Mouse (Mus musculus) neural tube, embryonic 15.5 days (tissue): ENCODE data around the gene Bloc1s4. TPM values are rescaled to one million over a fixed set of nuclear protein-coding genes. Genes with fewer than 3 reads are reported as not detected.

Experiments used
- ATAC-seq: fragments of 200-750 bp; cut with Nextera tagmentation; 2 replicates; pipeline ENCODE4 v1.8.0; 2017; ENCODE audit warnings: mild to moderate bottlenecking, moderate TSS enrichment, moderate library complexity; ENCODE audit not compliant: low FRiP score
- H3K27ac ChIP-seq: fragments of 300-500 bp; sonication (generic); replicated peaks from 2 replicates; pipeline ENCODE4 v1.5.1; 2015; ENCODE audit warnings: mild to moderate bottlenecking, inconsistent platforms
- H3K27me3 ChIP-seq: fragments of 300-500 bp; sonication (generic); replicated peaks from 2 replicates; pipeline ENCODE4 v1.6.1; 2015; ENCODE audit warnings: inconsistent platforms
- H3K36me3 ChIP-seq: fragments of 300-500 bp; sonication (generic); 2 replicates; pipeline ENCODE4 v1.6.1; 2015; ENCODE audit warnings: inconsistent platforms
- H3K4me1 ChIP-seq: fragments of 300-500 bp; sonication (generic); 2 replicates; pipeline ENCODE4 v1.6.1; 2015; ENCODE audit warnings: inconsistent platforms
- H3K4me2 ChIP-seq: fragments of 300-500 bp; sonication (generic); 2 replicates; pipeline ENCODE4 v1.6.1; 2015; ENCODE audit warnings: inconsistent platforms, mild to moderate bottlenecking, moderate library complexity
- H3K4me3 ChIP-seq: fragments of 300-500 bp; sonication (generic); replicated peaks from 2 replicates; pipeline ENCODE4 v1.5.1; 2015; ENCODE audit warnings: mild to moderate bottlenecking, inconsistent platforms
- H3K9ac ChIP-seq: fragments of 300-500 bp; sonication (generic); replicated peaks from 2 replicates; pipeline ENCODE4 v1.6.1; 2015; ENCODE audit warnings: mild to moderate bottlenecking, inconsistent platforms
- H3K9me3 ChIP-seq: fragments of 300-500 bp; sonication (generic); replicated peaks from 2 replicates; pipeline ENCODE4 v1.6.1; 2016; ENCODE audit warnings: inconsistent platforms
- WGBS: fragments of 180-500 bp; shearing (Covaris S2); methylation state at CpG from one replicate; pipeline ENCODE4 v1.1.7; 2015; ENCODE audit warnings: mixed read lengths; 5-methylcytosine and 5-hydroxymethylcytosine counted together
- polyA plus RNA-seq: library from polyadenylated mRNA; unstranded; fragments of >200 nt; fragmentation: Nextera tagmentation; extraction: Ambion mirVana; gene quantifications from 2 replicates; pipeline ENCODE4 v1.2.1, GENCODE M21; 2015

The Bloc1s4 gene
- polyA plus RNA-seq, 1 experiment from 2014 or later = 30.0 TPM

- Histone ChIP-seq H3K36me3 (no peaks in the 10 kb centered on the region), H3K9ac (no peak overlapping the region), H3K9me3 (no peaks in the 10 kb centered on the region), H3K27me3 (no peaks in the 10 kb centered on the region), H3K4me1 (no peaks in the 10 kb centered on the region), H3K4me2 (no peak overlapping the region), H3K4me3 (no peak overlapping the region), H3K27ac (no peak overlapping the region)
- no peak for ATAC-seq
- WGBS = 75% methylated on average over 2 of the region's 2 CpGs
Measured at GRCm38 (mm10) chr5:36727136-36727535, 21.3 kb downstream of the Bloc1s4 start.

GRCm38 (mm10) chr5:36726387-36726801 lies 22.1 kb downstream of the Bloc1s4 start:
- WGBS = 82% methylated on average over 9 of the region's 9 CpGs

GRCm38 (mm10) chr5:36725861-36726260 lies 22.6 kb downstream of the Bloc1s4 start:
- no peak overlapping the region for H3K9ac ChIP-seq
- H3K4me1 ChIP-seq = no peaks in the 10 kb centered on the region
- no peak for ATAC-seq
- no peak overlapping the region for H3K4me2 ChIP-seq
- H3K9me3 ChIP-seq = no peaks in the 10 kb centered on the region
- no peaks in the 10 kb centered on the region for H3K27me3 ChIP-seq
- 77% methylated on average over 12 of the region's 12 CpGs for WGBS
- H3K4me3 ChIP-seq = no peak overlapping the region
- H3K27ac ChIP-seq = no peak overlapping the region
- H3K36me3 ChIP-seq = no peaks in the 10 kb centered on the region

More at GRCm38 (mm10) chr5:36726387-36726801, 22.1 kb downstream of the Bloc1s4 start:
- Histone ChIP-seq H3K27ac (no peak overlapping the region), H3K4me1 (no peaks in the 10 kb centered on the region), H3K27me3 (no peaks in the 10 kb centered on the region), H3K4me3 (no peak overlapping the region), H3K9ac (no peak overlapping the region), H3K36me3 (no peaks in the 10 kb centered on the region), H3K4me2 (no peak overlapping the region), H3K9me3 (no peaks in the 10 kb centered on the region)
- no peak for ATAC-seq

- H3K4me1 ChIP-seq = no peaks in the 10 kb centered on the region
- H3K9me3 ChIP-seq = no peaks in the 10 kb centered on the region
- WGBS = 85% methylated on average over 7 of the region's 7 CpGs
- H3K27me3 ChIP-seq = no peaks in the 10 kb centered on the region
- H3K4me2 ChIP-seq = no peak overlapping the region
- H3K27ac ChIP-seq = no peak overlapping the region
- ATAC-seq = no peak
- no peak overlapping the region for H3K4me3 ChIP-seq
- no peaks in the 10 kb centered on the region for H3K36me3 ChIP-seq
- H3K9ac ChIP-seq = no peak overlapping the region
Measured at GRCm38 (mm10) chr5:36724274-36724673, 24.2 kb downstream of the Bloc1s4 start.

DNA sequence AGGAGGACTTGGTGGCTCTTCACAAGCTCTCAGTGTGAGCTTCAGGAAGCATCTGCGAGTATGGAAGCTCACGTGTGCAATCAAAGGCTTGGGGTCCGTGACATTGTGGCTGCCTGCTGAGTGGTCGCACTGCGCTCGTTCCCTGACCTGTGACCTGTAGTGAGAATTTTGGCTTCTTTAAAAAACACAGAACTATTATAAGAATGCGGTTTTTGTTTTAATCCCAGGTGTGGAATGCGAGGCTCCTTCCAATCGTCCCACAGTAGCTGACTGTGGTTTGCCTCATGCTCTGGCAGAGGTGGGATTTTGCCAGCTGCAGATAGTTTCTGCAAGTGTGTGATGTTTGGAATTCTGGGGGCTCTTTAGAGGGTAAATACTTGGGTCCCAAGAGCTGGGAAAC lies 25.1 kb downstream of the Bloc1s4 start:
- 79% methylated on average over 9 of the region's 9 CpGs for WGBS
- no peak overlapping the region for H3K4me2 ChIP-seq
- no peak overlapping the region for H3K9ac ChIP-seq
- no peaks in the 10 kb centered on the region for H3K9me3 ChIP-seq
- no peak overlapping the region for H3K27ac ChIP-seq
- no peaks in the 10 kb centered on the region for H3K27me3 ChIP-seq
- no peak for ATAC-seq
- H3K4me1 ChIP-seq = no peaks in the 10 kb centered on the region
- no peak overlapping the region for H3K4me3 ChIP-seq
- no peaks in the 10 kb centered on the region for H3K36me3 ChIP-seq

DNA sequence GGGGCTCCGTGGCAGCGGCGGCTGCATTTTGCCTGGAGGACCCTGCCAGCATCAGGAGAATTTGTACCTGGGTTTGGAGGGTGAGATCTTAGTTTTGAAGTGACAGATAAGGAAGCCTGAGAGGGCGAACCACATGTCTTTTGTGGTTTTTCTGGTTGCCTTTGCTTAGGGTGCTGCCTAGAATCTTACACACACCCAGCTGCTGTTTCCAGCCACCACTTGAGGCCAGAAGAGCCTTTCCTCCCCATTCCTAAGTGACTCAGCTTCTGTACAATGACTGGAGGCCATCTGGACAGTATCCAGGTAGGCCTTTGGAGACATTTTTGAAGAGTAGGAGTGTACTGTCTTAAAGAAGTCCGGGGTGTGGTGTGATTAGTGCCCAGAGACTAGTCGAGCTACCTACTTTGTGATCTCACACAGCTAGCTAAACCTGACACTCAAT lies 26.0 kb downstream of the Bloc1s4 start:
- no peak for ATAC-seq
- Histone ChIP-seq H3K9ac (no peak overlapping the region), H3K4me3 (no peak overlapping the region), H3K36me3 (no peaks in the 10 kb centered on the region), H3K27ac (no peak overlapping the region), H3K4me2 (no peak overlapping the region), H3K27me3 (no peaks in the 10 kb centered on the region), H3K9me3 (no peaks in the 10 kb centered on the region), H3K4me1 (no peaks in the 10 kb centered on the region)
- 85% methylated on average over 6 of the region's 6 CpGs for WGBS

DNA sequence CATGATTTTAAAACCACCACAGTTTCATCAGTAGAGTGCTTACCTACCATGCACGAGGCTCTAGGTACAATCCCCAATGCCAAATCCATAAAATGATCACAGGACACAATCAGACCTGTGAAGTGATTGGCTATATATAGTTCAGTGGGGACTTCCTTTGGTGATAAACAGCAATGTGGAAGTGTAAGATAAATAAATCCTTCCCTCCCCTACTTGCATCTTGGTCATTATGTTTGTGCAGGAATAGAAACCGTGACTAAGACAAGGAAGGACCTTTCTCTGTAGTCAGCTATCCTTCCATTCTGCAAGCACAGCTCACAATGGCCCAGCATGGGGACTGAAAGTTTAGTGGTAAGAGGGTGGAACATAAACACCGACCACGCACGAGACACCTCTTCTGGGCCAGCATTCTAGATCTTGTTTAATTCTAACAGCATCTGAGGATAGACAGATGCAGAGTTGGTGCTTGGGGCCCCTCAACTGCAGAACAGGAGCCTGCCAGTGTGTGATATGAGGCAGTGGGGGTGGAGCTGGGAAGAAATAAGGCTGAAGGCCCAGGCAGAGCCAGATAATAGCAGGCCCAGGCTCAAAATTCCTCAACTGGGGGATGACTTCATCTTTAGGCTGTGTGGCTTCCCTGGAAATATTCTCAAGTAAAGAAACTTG lies 27.6 kb downstream of the Bloc1s4 start:
- 75% methylated on average over 5 of the region's 5 CpGs for WGBS
- ATAC-seq = no peak
- Histone ChIP-seq H3K36me3 (no peaks in the 10 kb centered on the region), H3K9ac (no peak overlapping the region), H3K27me3 (no peaks in the 10 kb centered on the region), H3K4me1 (no peaks in the 10 kb centered on the region), H3K4me2 (no peak overlapping the region), H3K27ac (no peak overlapping the region), H3K4me3 (no peak overlapping the region), H3K9me3 (no peaks in the 10 kb centered on the region)

DNA sequence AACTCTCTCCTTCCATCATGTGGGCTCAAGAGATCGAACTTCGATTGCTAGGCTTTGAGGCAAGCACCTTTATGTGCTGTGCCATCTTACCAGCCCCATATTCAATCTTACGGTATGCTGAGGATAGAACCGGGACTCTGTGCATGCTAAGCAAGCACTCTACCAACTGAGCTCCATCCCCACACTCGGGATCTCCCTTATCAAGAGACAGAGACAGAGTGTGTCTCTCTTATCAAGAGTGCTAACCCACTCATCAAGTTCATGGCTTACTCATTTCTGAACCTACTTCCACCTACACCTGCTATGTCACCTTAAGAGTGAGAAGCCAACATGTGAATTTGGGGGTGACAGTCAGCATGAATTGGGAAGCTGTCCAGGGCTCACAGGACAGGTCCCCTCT lies 28.2 kb downstream of the Bloc1s4 start:
- Histone ChIP-seq H3K27ac (no peak overlapping the region), H3K36me3 (no peaks in the 10 kb centered on the region), H3K4me2 (no peak overlapping the region), H3K9me3 (no peaks in the 10 kb centered on the region), H3K4me3 (no peak overlapping the region), H3K4me1 (no peaks in the 10 kb centered on the region), H3K27me3 (no peaks in the 10 kb centered on the region), H3K9ac (no peak overlapping the region)
- ATAC-seq = no peak
- WGBS = 88% methylated on average over 5 of the region's 5 CpGs

DNA sequence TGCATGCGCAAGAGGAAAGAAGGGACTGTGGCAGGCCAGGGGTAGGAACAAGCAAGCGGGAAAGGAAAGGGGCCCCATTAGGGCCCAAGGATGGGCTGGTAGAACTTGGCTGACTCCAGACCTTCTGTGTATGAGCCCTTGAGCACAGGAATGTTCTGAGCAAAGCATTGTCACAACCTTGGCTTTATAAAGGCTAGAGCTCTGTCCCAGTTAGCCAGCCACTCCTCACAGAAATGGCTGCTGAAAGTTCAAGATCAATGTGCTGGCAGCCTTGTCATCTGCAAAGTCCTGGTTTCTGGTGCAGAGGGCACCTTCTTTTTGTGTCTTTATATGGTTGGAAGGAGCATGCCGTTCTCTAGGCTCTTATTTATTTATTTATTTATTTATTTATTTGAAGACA lies 28.8 kb downstream of the Bloc1s4 start:
- no peak for ATAC-seq
- H3K9ac ChIP-seq = no peak overlapping the region
- no peak overlapping the region for H3K4me2 ChIP-seq
- no peaks in the 10 kb centered on the region for H3K9me3 ChIP-seq
- H3K4me3 ChIP-seq = no peak overlapping the region
- no peaks in the 10 kb centered on the region for H3K27me3 ChIP-seq
- H3K36me3 ChIP-seq = no peaks in the 10 kb centered on the region
- no peak overlapping the region for H3K27ac ChIP-seq
- WGBS = 85% methylated on average over 3 of the region's 3 CpGs
- H3K4me1 ChIP-seq = no peaks in the 10 kb centered on the region

GRCm38 (mm10) chr5:36719135-36719534 lies 29.3 kb downstream of the Bloc1s4 start:
- ATAC-seq = no peak
- no peak overlapping the region for H3K9ac ChIP-seq
- H3K9me3 ChIP-seq = no peaks in the 10 kb centered on the region
- 83% methylated on average over 5 of the region's 5 CpGs for WGBS
- H3K4me2 ChIP-seq = no peak overlapping the region
- H3K4me3 ChIP-seq = no peak overlapping the region
- H3K36me3 ChIP-seq = no peaks in the 10 kb centered on the region
- H3K27ac ChIP-seq = no peak overlapping the region
- H3K27me3 ChIP-seq = no peaks in the 10 kb centered on the region
- no peaks in the 10 kb centered on the region for H3K4me1 ChIP-seq

DNA sequence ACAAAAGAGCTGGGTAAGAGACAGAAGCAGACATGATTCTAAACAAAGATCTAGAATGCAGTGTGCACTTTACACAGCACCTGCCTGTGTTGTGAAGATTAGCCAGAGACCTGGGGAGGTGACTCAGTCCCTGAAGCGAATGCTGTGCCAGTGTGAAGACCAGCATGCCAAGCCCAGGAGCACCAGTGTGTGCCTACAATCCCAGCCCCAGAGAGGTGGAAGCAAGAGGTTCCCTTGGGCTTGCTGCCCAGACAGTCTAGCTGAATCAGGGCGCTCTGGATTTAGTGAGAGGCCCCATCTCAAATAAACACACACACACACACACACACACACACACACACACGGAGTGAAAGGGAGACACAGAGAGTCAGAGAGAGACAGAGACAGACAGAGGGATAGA lies 30.6 kb downstream of the Bloc1s4 start:
- no peaks in the 10 kb centered on the region for H3K9me3 ChIP-seq
- no peaks in the 10 kb centered on the region for H3K36me3 ChIP-seq
- no peak overlapping the region for H3K4me3 ChIP-seq
- no peaks in the 10 kb centered on the region for H3K27me3 ChIP-seq
- ATAC-seq = no peak
- WGBS = 82% methylated on average over 3 of the region's 3 CpGs
- no peak overlapping the region for H3K9ac ChIP-seq
- H3K27ac ChIP-seq = no peak overlapping the region
- H3K4me2 ChIP-seq = no peak overlapping the region
- peaks cover 5% of the 10 kb centered on the region for H3K4me1 ChIP-seq

GRCm38 (mm10) chr5:36716816-36717215 lies 31.6 kb downstream of the Bloc1s4 start:
- Histone ChIP-seq H3K36me3 (no peaks in the 10 kb centered on the region), H3K9me3 (no peaks in the 10 kb centered on the region), H3K27me3 (no peaks in the 10 kb centered on the region), H3K27ac (no peak overlapping the region), H3K4me3 (no peak overlapping the region), H3K4me1 (peaks cover 11% of the 10 kb centered on the region), H3K9ac (no peak overlapping the region), H3K4me2 (no peak overlapping the region)
- WGBS = 47% methylated on average over 2 of the region's 2 CpGs
- no peak for ATAC-seq
